Mouse (Mus musculus) MEL-GATA-1-ER (cell line): ENCODE measurements at regions not wholly inside any gene's neighbourhood (a gene's known extent, or its start where the extent isn't known, plus 50 kb on each side); places are given as distances from the start of the nearest gene placed in this dataset.

ENCODE experiments used
- DNase-seq: peaks from one replicate; pipeline ENCODE4 v3.0.0-alpha.2; 2012; ENCODE audit warnings: low read depth; ENCODE audit errors: extremely low read depth

DNA sequence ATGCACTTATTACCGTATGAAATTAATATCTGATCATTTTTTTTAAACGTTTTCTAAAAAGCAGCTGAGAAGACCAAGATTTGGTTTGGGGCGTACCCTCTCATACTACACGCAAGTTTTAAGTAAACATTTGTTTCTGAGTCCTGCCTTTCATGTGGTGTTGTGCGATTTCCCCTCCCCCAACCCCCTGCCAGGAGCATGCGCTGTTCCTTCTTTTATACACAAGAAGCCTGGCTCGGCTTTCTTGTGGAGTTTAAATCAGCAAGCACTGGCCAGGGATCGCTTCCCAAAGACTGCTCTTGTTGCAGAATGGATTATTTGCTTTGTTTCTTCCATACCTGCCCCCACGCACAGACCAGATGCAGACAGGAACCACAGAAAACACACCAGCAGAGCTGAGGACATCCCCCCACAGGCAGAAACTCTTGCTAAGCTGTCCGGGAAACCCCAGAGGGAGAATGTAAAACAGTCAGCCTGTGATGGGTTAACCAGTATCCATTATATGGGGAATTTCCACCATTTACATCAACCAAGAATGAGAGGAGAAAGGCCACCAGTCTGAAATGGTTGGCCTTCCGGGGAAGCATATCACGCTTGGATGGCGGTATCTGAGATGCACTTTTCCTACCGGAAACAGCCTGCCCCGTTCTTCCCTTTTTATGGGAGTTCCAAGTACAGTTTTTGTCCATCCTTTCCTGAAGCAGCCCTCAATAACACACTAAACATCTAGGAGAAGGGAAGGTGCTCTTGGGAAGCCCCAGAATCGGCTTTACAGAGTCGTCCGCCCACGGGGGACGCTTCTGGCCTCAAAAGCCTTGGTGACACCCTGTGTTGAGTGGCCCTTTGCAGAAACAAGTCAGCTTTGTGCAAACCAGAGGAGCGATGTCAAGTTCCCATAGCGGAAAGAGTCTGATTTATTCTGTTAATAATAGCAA is 91.3 kb downstream of the Tomm20 start:
- no peak for DNase-seq

DNA sequence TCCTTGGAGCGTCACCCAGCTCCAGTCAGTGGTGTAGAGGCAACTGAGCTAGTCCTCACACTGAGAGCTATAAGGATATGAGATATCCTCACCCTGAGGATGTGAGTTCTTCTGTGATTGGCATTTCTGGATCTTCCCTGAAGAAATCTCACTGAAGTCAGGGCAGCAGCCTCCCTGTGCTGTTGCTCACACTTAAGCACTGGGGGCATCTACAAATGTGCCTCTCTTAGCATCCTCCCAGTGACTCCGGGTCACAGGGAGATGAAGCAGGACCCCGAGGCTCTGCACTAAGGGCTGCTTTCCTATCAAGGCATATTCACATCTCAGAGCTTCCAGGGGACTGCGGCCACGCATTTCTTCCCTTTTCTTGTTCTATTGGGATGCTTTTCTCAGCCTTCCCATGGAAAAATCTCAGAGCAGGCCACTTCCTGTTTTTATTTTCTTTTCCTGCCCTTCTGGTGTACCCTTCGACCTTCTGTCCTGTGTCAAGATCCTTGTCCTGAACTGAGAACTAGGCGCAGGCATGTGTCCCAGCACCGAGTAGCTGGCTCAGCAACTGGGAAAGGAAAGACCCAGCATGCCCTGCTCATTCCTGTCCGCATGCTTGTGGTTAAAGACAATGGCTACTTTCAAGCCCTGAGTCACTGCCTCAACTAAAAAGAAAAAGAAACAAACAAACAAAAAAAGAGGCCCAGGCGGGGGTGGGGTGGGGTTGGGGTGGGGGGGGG is 92.8 kb downstream of the Tomm20 start:
- no peak for DNase-seq

DNA sequence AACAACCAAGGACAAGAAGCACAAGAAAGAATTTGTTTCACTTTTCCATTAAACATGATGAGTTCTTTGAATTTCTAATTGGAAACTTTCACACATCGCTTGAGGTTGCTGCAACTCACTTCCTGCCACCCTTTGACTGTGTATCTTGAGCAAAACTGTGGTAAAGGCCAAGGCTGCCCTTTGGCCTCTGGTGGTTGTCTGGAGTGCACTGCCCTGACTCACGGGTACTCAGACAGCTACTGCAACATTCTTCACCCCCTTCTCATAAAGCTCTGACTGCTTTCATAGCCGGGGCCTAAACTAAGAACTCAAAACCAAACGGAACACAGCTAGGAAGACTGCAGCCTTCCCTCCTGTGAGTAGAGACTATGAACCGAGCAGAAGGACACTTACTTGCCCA is 93.5 kb downstream of the Tomm20 start:
- no peak for DNase-seq

DNA sequence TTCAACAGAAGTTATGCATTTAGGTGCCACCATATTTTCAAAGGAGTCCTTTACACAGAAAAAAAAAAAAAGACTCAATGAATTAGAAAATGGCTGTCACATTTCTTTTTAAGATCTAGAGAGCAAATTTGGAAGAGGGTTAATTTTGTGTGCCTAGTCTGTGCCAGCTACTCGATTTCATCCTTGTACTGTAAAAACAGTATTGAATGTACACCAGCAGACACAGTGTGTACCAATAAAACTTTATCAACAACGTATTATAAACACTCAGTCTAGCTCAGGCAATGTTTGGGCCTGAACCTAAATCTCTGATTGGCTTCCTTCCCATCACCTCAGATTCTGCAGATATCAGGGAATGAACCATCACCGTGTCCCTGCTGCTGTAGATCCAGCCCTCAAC is 93.9 kb downstream of the Tomm20 start:
- no peak for DNase-seq

DNA sequence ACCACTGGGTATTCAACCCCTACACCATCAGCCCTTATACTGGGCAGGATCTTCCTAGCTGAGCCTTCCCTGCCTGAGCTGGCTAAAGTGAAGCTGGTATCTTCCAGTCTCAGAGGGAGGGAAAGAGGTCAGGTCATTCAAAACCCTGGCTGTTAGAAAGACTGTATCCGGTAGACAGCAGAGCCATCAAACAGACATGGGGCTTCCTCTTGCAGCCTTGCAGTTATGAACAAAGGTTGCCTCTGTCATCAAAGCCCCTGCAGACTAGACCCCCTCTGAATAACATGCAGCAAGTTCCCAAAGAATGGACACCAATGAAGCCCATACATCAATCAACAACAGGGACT is 95.5 kb downstream of the Tomm20 start:
- no peak for DNase-seq

DNA sequence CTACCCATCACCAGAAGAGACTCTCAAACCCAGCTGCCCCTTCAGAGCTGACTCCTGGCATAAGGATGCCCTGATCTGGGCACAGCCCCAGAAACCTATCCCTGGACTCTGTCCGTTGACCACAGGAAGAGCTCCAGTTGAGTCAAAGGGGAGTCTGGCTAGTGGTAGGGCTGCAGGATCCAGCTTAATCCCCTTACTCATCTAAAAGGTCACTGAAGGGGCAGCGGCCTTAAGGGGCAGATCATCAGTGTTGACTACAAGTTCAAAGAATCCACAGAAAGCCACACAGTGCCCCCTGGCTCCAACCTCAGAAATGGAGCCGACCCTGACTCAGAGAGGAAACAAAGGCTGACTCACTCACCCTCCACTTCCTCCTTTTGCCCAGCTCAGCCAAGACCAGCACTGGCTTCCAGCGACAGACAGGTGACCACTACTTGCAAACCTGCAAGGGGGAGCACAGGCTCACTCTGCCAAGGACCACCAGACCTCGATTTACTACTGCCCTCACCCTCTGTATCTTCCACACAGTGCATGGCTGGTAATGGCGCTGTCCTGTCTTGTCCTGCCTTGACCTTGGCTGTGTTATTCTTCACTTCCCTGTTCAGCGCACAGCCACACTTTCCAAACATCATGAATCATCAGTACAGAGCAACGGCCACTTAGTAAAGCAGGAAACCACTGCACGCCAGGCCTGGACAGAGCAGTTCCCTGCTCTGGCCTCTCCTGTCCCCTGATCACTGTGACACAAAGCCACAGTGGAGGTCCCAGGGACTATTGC is 96.0 kb downstream of the Tomm20 start:
- DNase-seq: peak; percentile 55

DNA sequence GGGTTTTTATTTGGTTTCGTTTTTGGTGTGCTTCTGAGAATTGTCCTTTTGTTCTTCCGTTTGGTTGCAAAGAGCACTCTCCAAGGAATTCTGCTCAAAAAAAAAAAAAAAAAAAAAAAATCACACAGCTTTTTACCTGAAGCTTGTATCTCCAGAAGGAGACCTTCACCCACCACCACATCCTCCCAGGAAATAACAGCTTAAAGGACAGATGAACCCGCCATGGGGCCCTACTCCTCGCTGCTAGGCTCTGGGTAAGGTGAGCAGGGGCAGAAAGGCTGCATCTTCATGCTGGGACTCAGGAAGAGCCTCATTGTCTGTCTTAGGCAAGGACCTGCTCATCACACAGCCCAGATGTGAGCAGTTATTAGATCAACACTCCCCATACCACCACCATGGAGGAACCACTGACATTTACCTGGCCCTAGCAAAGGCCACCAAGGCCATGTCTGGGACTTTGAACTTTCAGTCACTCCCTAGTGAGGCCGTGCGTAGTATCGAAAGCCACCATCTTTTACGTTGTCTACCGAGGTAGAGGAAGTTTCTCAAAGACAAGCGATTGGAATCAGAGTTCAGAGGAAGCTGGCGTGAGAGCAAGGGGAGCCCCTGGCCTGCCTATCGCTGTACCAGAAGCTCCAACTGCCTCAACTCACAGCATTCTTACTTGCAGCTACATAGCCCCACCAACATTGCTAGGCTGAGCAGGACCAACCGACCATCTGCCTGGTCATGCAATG is 97.1 kb downstream of the Tomm20 start:
- DNase-seq: no peak

DNA sequence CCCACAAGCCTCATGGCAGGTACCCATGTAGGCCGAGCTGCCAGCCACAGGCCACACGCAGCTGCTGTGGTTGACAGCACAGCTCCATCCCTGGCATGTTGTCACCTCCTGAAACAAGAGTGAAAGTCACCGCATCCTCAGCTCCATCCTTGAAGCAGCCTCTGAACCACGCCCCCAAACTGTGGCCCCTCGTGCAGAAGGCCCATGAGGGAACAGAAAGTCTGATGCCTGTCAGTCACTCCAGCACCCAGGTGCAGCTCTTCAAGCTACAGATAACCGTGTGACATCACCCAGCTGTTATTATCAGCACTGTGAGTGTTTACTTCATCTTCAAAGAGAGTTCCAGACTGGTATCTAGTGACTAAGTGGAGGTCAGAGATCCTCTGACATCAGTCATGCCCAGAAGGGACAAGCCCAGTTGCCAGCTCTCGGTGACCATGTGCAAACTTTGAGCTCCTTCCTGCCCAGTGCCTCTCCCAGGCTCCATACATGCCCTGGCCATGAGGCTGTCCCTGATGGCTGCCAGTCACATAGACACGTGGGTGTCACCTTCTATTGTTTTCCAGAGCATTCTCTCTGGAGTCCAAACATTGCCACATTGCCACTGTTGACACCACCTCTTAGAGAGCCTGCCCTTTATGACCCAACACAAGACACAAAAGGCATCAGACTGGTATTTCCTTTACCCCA is 97.8 kb downstream of the Tomm20 start:
- DNase-seq: no peak

DNA sequence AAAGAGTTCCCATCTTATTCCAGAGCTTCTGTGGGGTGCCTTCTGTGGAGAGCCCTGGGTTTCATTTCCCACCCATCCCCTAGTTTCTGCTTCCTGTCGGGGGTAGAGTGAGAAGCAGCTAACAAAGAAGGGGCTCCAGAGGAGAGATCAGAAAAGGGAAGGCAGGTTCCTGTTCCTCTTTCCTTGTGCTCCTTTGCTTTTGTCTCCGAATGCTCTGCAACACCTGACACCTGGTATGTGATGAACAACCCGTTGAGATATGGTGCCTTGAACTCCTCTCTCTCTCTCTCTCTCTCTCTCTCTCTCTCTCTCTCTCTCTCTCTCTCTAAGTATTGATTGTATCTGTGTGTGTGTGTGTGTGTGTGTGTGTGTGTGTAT is 99.5 kb downstream of the Tomm20 start:
- no peak for DNase-seq

DNA sequence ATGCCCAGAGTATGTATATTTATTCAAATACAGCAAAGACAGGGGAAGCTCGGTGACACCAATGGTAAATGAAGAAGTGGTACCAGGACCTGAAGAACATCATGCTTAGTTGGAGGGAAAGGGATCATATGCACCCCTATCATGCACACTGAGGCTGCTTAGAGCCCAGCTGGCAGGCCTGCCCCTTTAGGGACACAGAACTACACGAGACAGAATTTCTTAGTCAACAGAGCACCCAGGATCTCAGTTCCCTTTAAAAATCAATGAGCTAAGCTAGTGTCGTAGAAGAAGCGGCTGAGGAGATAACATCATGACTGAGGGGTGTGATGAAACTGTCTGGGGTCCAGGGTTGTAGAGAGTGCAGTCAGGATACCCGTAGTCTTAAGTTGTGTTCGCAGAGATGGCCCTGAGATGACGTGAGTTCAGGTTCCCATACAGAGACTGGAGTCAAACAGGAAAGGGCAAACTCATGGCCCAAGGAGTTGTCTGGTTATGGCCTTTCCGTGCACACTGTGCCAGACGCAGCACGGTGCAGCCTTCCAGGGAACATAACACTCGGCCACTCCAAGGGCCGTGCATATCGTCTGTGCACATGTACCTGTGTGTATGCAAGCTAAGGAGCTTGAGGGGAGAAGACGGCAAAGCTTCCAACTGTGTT is 100.0 kb downstream of the Tomm20 start:
- DNase-seq: no peak

DNA sequence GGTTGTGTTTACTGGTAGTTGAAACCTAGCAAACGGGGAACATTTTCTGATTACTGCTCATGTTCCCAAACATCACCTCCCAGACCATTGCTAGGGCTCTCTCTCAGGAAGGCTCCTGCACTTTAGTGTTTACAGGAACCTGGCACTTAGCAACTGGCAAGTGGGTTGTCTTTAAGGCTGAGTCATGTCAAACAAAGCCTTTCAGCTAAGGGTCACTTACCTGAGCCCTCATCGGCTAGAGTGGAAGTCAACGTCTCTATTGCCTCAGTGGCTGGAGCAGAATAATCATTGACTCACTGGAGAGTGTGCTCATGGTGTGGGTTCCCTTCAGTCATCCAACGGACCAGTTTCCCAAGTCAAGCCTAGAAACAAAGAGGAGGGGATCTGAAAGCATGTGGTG is 101.0 kb downstream of the Tomm20 start:
- no peak for DNase-seq

DNA sequence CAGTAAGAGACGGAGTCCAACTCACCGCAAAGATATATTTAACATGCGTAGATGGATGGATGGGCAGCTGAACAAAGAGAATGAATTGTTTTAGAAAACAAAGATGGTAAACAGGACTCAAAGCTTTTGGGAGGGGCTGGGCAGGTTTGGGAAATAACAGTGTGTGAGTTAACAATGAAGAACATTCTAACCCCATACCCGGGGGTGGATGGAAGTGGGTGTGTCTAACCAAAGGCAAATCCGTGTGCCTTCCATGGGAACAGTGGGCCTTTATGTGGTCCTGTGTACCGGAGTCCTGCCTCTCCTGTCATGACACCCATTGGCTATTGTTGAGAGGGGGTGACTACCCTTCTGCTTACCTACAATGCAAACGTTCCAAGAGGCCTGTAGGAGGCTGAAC is 104.5 kb downstream of the Tomm20 start:
- DNase-seq: no peak

DNA sequence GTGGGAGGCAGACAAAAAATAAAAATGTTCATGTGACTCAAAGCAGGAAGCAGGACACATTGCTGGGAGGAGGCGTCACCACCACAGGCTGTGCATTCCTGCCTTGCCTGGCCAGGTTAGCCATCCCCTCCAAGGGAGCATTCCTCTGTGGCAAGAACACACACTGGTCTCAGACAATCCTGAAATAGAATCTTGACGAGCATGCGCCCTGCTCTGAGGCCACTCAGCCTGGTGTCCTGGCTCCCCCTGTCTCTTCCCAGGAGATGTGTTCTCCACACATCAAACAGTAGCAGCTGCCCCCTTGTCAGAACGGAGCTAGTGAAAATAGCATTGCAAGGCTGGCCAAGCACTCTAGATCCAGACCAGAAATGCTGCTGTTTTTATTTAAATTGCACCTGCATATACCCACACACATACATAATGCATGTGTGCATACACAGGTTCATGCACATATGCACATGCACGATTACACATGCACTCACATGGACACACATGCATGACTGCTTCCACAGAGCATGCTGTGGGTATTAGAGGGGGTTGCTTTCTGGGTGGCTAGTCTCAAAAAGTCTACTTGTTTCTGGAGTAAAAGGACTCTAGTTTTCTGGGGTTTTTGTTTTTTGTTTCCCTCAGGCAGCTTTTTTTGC is 105.8 kb downstream of the Tomm20 start:
- no peak for DNase-seq

DNA sequence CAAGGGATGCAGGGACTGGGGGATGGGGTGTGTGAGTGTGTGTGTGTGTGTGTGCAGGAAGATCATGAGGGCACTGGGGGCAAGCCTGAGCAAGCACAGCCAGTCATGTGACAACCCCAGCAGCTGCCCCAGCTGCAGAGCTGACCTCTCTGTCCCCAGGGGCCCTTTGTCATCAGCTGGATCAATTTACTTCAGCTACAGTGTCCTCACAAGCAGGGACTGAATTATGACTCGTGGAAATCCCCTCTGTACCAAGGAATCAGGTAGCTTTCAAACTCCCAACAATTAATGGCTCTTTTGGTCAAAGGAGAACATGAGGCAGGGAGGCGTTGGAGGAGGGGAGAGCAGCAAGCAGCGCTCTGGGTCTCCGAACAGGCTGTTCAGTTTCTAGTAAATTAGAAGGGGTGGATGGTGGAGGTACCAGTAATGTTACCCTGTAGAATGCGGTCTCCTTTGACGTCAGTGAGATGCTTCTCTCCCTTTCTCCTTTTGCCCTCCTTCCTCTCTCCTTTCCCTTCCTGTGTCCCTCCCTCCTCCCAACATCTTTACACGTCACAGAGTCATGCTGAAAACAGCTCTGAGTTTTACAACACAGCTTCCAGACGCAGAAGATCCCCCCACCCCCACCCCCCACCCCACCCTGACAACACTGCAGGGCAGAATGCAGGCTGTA is 106.5 kb downstream of the Tomm20 start:
- no peak for DNase-seq

DNA sequence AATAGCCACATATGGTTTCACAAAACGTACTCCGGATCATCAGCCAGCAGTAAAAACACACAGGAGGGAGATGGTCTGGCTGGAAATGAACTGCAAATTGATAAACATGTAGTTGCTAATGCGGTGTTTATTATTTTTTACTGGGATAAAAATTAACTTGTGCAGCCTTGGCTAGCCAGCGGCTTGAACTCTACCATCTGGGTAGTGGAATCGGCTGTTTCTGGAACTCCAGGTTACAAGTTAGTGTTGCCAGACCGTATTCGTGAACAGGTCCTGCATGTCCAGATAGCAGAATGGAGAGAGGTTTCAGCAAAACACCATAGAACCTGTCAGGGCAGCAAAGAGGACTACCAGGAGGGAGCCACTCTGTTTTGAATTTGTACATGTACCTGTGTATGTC is 107.4 kb downstream of the Tomm20 start:
- DNase-seq: no peak

DNA sequence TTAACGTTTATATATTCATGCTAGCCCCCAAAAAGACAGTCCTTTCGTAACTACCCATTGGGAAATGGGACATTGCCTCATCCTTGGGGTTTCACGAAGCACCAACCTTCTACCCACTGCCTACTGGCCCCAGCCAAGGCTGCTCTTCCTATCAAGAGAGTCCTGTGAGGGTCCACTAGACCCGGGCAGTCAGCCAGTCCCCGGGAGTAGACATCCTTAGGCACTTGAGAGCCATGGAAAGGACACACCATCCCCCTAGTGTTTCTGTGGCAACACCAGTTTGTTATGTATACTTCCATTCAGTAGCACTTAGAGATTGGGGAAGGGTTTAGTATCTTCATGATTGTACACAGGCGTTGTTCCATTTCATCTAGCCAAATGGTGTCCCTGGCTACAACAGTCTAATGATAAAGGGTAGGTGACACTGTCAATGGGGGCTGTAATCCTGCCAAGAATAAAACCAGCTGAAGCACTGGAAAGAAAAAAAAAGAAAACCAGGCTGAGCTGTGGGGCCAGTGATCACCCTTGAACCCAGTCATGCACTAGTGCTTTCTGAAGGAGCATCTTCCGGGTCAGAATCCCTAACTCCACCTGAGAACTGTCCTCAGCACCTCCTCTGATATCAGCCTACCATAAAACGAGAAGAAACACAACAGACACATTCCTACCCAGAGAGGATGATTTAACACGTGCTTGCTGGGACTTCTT is 108.2 kb downstream of the Tomm20 start:
- no peak for DNase-seq

DNA sequence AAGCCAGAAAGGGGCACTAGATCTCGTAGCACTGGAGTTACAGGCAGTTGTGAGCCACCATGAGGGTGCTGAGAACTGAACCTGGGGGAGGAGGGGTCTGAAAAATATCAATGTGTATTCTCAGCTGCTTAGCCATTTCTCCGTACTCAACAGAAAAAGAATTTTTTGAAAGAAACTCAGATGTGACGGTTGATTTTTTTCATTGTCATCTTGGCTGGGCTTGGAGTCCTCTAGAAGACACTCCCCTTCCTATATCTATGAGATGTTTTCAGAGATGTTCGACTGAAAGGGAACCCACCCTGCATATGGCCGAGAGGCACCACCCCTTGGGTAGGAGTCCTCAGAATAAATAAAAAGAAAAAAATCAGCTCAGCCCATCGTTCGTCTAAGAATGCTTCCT is 110.1 kb downstream of the Tomm20 start:
- no peak for DNase-seq
